Mouse (Mus musculus): ENCODE data around the gene Klhl22. TPM values are rescaled to one million over a fixed set of nuclear protein-coding genes. Genes with fewer than 3 reads are reported as not detected.

Klhl22 gene
- total and polyA plus RNA-seq, 2 experiments from 2014 or later = 80.5 to 176 TPM

DNA sequence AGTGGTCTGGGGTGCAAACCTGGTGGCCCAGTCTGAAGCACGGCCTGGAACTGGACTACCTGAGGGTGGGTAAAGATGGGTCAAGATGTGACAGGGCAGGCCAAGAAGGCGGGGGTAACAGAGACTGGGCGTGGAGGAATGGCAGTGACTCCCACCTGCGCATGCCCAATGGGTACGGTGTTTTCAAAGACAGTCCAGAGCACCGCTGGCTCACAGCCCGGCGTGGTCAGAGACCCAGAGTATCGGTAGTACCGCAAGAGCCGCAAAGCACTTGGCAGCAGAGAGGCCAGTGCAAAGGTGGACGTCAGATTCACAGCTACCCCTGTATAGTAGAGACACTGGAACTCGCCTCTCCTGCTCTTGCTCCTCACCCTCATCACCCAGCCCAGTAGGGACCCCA is 76.1 kb downstream of the Klhl22 start:
- Histone ChIP-seq H3K27me3 (ENCODE audit: insufficient read depth, low read length) (peaks cover 10% of the 10 kb centered on the region; the same call in 1 of the 2 replicates), H3K9me3 (ENCODE audit: low read length) (no peaks in the 10 kb centered on the region), H3K4me3 (ENCODE audit: low read length) (no peak overlapping the region), H3K27ac (no peak overlapping the region), H3K4me1 (ENCODE audit: insufficient read depth, low read length) (peaks cover 9% of the 10 kb centered on the region), H3K9ac (replicated peaks; ENCODE audit: low read length) (no peak overlapping the region), H3K36me3 (ENCODE audit: insufficient read depth, low read length) (no peaks in the 10 kb centered on the region), H3K4me2 (ENCODE audit: low read depth, low read length) (0 out of 2 replicates have a peak overlapping the region, but pooled peaks have one; percentile 85)
- ATAC-seq = no peak
- 56% methylated on average over 13 of the region's 13 CpGs for WGBS
- no peak for TF ChIP-seq CTCF (IDR thresholded peaks at IDR 0.05; ENCODE audit: low read depth)
- DNase-seq (ENCODE audit: low spot score) = peak; percentile 25

DNA sequence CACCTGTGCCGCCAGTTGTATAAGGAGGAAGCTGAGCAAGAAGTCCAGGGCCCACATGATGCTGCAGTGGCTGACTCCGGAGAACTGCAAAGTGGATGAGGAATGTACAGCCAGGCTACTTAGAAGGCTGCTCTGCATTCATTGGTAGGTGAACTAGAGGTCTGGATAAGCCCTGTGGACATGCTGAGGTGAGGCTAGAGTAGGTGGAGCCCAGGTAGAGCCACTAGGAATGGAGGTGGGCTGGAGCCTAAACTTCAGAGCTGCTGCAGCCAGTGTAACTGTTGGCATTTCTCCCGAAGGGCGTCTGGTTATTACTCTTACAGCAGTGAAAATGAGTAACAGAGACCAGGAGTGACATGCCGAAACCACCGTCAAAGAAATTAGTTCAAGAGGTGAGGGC is 78.6 kb downstream of the Klhl22 start, which contains the start of gene Car15:
Gene Car15, minus strand, starts transcription at position 314 of the 400 bp plus-strand sequence.
- H3K27me3 ChIP-seq (ENCODE audit: insufficient read depth, low read length) = peaks cover 4% of the 10 kb centered on the region; the same call in 1 of the 2 replicates
- no peak within 1 kb of the TSS for H3K27ac ChIP-seq

DNA sequence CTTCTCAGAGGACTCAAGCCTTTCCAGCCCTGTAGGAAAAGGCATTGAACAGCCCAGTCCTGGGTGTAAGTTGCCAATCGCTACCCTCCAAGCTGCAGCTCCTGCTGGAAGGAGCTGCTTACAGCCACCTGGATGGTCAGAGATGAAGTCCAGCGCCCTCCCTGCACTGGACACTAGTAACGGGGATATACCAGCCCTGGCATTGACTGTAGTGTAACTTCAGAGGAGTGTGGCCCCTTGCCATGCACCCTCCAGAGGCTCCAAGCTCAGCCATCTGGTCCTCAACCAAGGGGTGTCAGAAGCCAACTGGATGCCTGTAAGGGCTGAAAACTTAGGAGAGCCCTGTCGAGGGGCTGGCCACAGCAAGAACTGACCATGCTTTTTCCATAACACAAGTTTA is 80.6 kb downstream of the Klhl22 start:
- DNase-seq (ENCODE audit: low spot score) = no peak
- H3K4me3 ChIP-seq (ENCODE audit: low read length) = no peak overlapping the region
- H3K9me3 ChIP-seq (ENCODE audit: low read length) = no peaks in the 10 kb centered on the region
- no peak overlapping the region for H3K9ac ChIP-seq (replicated peaks; ENCODE audit: low read length)
- 0 out of 2 replicates have a peak, but pooled peaks cover under 1% of the 10 kb centered on the region for H3K4me1 ChIP-seq (ENCODE audit: insufficient read depth, low read length)
- H3K36me3 ChIP-seq (ENCODE audit: insufficient read depth, low read length) = peaks cover 40% of the 10 kb centered on the region
- WGBS = 78% methylated on average over 4 of the region's 4 CpGs
- H3K27me3 ChIP-seq (ENCODE audit: insufficient read depth, low read length) = peaks cover 4% of the 10 kb centered on the region; the same call in 1 of the 2 replicates
- H3K4me2 ChIP-seq (ENCODE audit: low read depth, low read length) = no peak overlapping the region
- H3K27ac ChIP-seq = no peak overlapping the region
- TF ChIP-seq CTCF (IDR thresholded peaks at IDR 0.05; ENCODE audit: low read depth) = no peak
- no peak for ATAC-seq

More for the DNA sequence above, 78.6 kb downstream of the Klhl22 start, which contains the start of gene Car15:
- no peak for DNase-seq (ENCODE audit: low spot score)
- no peak within 1 kb of the TSS for H3K4me2 ChIP-seq (ENCODE audit: low read depth, low read length)
- H3K36me3 ChIP-seq (ENCODE audit: insufficient read depth, low read length) = peaks cover 23% of the 10 kb centered on the region
- no peaks in the 10 kb centered on the region for H3K9me3 ChIP-seq (ENCODE audit: low read length)
- H3K4me1 ChIP-seq (ENCODE audit: insufficient read depth, low read length) = peaks cover 4% of the 10 kb centered on the region; the same call in 1 of the 2 replicates
- WGBS = 77% methylated on average over 6 of the region's 6 CpGs
- H3K4me3 ChIP-seq (ENCODE audit: low read length) = no peak within 1 kb of the TSS
- H3K9ac ChIP-seq (replicated peaks; ENCODE audit: low read length) = no peak within 1 kb of the TSS
- ATAC-seq = no peak
- TF ChIP-seq CTCF (IDR thresholded peaks at IDR 0.05; ENCODE audit: low read depth) = no peak

DNA sequence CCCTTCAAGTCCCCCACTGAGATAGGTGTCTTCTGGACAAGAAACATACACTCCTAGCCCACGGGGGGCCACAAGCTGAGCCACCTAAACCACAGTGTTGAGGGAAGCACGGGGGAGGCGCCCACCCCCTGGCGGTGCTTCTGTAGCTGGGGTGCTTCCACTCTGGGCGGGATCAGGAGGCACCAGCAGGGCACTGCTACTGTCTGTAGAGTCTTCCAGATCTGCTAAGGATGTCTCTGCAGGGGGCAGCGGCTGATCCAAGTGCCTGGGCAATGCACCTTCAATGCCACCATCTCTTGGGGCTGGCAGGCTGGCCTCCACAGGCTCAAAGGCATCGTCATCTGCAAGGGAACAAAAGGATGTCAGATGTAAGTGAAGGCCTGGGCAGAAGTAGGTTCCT is 83.0 kb downstream of the Klhl22 start:
- 93% methylated on average over 7 of the region's 7 CpGs for WGBS
- ATAC-seq = no peak
- DNase-seq (ENCODE audit: low spot score) = no peak
- Histone ChIP-seq H3K9ac (replicated peaks; ENCODE audit: low read length) (no peak overlapping the region), H3K4me2 (ENCODE audit: low read depth, low read length) (no peak overlapping the region), H3K4me3 (ENCODE audit: low read length) (no peak overlapping the region), H3K36me3 (ENCODE audit: insufficient read depth, low read length) (peaks cover 65% of the 10 kb centered on the region), H3K27ac (no peak overlapping the region), H3K27me3 (ENCODE audit: insufficient read depth, low read length) (no peaks in the 10 kb centered on the region), H3K4me1 (ENCODE audit: insufficient read depth, low read length) (no peaks in the 10 kb centered on the region), H3K9me3 (ENCODE audit: low read length) (no peaks in the 10 kb centered on the region)
- no peak for TF ChIP-seq CTCF (IDR thresholded peaks at IDR 0.05; ENCODE audit: low read depth)

Other genes with a start within 250 kb of the Klhl22 start
- gene Thap7, start 228.5 kb upstream of the Klhl22 start, total RNA-seq (2014; rRNA removed) = 61.0 and 66.8 TPM in 2 replicates
- gene Thap7, start 228.5 kb upstream of the Klhl22 start, polyA plus RNA-seq (2015; fragmentation: Nextera tagmentation; extraction: Ambion mirVana) = 57.5 and 59.5 TPM in 2 replicates
- 2.3 and 2.4 TPM in 2 replicates for gene Lrrc74b, start 198.4 kb upstream of the Klhl22 start, total RNA-seq (2014; rRNA removed)
- gene Lrrc74b, start 198.4 kb upstream of the Klhl22 start, polyA plus RNA-seq (2015; fragmentation: Nextera tagmentation; extraction: Ambion mirVana) = 2.0 and 2.1 TPM in 2 replicates
- 3.4 and 5.1 TPM in 2 replicates for gene P2rx6, start 197.7 kb upstream of the Klhl22 start, total RNA-seq (2014; rRNA removed)
- gene P2rx6, start 197.7 kb upstream of the Klhl22 start, polyA plus RNA-seq (2015; fragmentation: Nextera tagmentation; extraction: Ambion mirVana) = 2.3 and 3.0 TPM in 2 replicates
- 74.6 and 78.7 TPM in 2 replicates for gene Slc7a4, start 176.4 kb upstream of the Klhl22 start, total RNA-seq (2014; rRNA removed)
- 42.5 and 42.8 TPM in 2 replicates for gene Slc7a4, start 176.4 kb upstream of the Klhl22 start, polyA plus RNA-seq (2015; fragmentation: Nextera tagmentation; extraction: Ambion mirVana)
- gene Smpd4, start 140.3 kb upstream of the Klhl22 start, total RNA-seq (2014; rRNA removed) = 62.4 and 67.4 TPM in 2 replicates
- 21.7 and 23.8 TPM in 2 replicates for gene Smpd4, start 140.3 kb upstream of the Klhl22 start, polyA plus RNA-seq (2015; fragmentation: Nextera tagmentation; extraction: Ambion mirVana)
- gene Ccdc74a, start 113.1 kb upstream of the Klhl22 start, total RNA-seq (2014; rRNA removed) = 18.2 and 20.8 TPM in 2 replicates
- 32.8 and 37.6 TPM in 2 replicates for gene Ccdc74a, start 113.1 kb upstream of the Klhl22 start, polyA plus RNA-seq (2015; fragmentation: Nextera tagmentation; extraction: Ambion mirVana)
- 47.5 and 66.1 TPM in 2 replicates for gene Med15, start 26.7 kb upstream of the Klhl22 start, total RNA-seq (2014; rRNA removed)
- gene Med15, start 26.7 kb upstream of the Klhl22 start, polyA plus RNA-seq (2015; fragmentation: Nextera tagmentation; extraction: Ambion mirVana) = 33.8 and 39.2 TPM in 2 replicates
- gene Scarf2, start 37.7 kb downstream of the Klhl22 start, total RNA-seq (2014; rRNA removed) = 15.5 and 15.6 TPM in 2 replicates
- 2.0 and 2.3 TPM in 2 replicates for gene Scarf2, start 37.7 kb downstream of the Klhl22 start, polyA plus RNA-seq (2015; fragmentation: Nextera tagmentation; extraction: Ambion mirVana)
- gene B830017H08Rik, start 73.5 kb downstream of the Klhl22 start, total RNA-seq (2014; rRNA removed) = 6.1 and 9.1 TPM in 2 replicates
- gene B830017H08Rik, start 73.5 kb downstream of the Klhl22 start, polyA plus RNA-seq (2015; fragmentation: Nextera tagmentation; extraction: Ambion mirVana) = 6.3 and 6.4 TPM in 2 replicates
- gene Car15, start 78.7 kb downstream of the Klhl22 start, total RNA-seq (2014; rRNA removed) = 3.3 and 7.0 TPM in 2 replicates
- 1.9 TPM in 2 replicates for gene Car15, start 78.7 kb downstream of the Klhl22 start, polyA plus RNA-seq (2015; fragmentation: Nextera tagmentation; extraction: Ambion mirVana)
- 0.42 and 1.3 TPM in 2 replicates for gene Gm20518, start 132.1 kb downstream of the Klhl22 start, total RNA-seq (2014; rRNA removed)
- 0.11 and 0.20 TPM in 2 replicates for gene Gm20518, start 132.1 kb downstream of the Klhl22 start, polyA plus RNA-seq (2015; fragmentation: Nextera tagmentation; extraction: Ambion mirVana)
- gene Tssk1, start 134.6 kb downstream of the Klhl22 start, total RNA-seq (2014; rRNA removed) = 0.29 TPM in 1 of 2 replicates, not detected in the other
- 0.04 TPM in 1 of 2 replicates, not detected in the other for gene Tssk1, start 134.6 kb downstream of the Klhl22 start, polyA plus RNA-seq (2015; fragmentation: Nextera tagmentation; extraction: Ambion mirVana)
- gene Dgcr2, start 138.9 kb downstream of the Klhl22 start, total RNA-seq (2014; rRNA removed) = 181 and 199 TPM in 2 replicates
- gene Dgcr2, start 138.9 kb downstream of the Klhl22 start, polyA plus RNA-seq (2015; fragmentation: Nextera tagmentation; extraction: Ambion mirVana) = 83.0 and 88.8 TPM in 2 replicates
- gene Tssk2, start 139.0 kb downstream of the Klhl22 start, total RNA-seq (2014; rRNA removed) = not detected in 2 replicates
- gene Tssk2, start 139.0 kb downstream of the Klhl22 start, polyA plus RNA-seq (2015; fragmentation: Nextera tagmentation; extraction: Ambion mirVana) = not detected in 2 replicates
- gene Ess2, start 151.7 kb downstream of the Klhl22 start, total RNA-seq (2014; rRNA removed) = 37.7 and 46.3 TPM in 2 replicates
- gene Ess2, start 151.7 kb downstream of the Klhl22 start, polyA plus RNA-seq (2015; fragmentation: Nextera tagmentation; extraction: Ambion mirVana) = 38.8 and 40.8 TPM in 2 replicates
- gene Gsc2, start 155.4 kb downstream of the Klhl22 start, total RNA-seq (2014; rRNA removed) = 0.21 and 0.61 TPM in 2 replicates
- gene Gsc2, start 155.4 kb downstream of the Klhl22 start, polyA plus RNA-seq (2015; fragmentation: Nextera tagmentation; extraction: Ambion mirVana) = 0.76 and 1.0 TPM in 2 replicates
- 228 and 230 TPM in 2 replicates for gene Slc25a1, start 168.6 kb downstream of the Klhl22 start, total RNA-seq (2014; rRNA removed)
- 150 and 151 TPM in 2 replicates for gene Slc25a1, start 168.6 kb downstream of the Klhl22 start, polyA plus RNA-seq (2015; fragmentation: Nextera tagmentation; extraction: Ambion mirVana)
- not detected in 2 replicates for gene Vpreb2, start 220.8 kb downstream of the Klhl22 start, total RNA-seq (2014; rRNA removed)
- gene Vpreb2, start 220.8 kb downstream of the Klhl22 start, polyA plus RNA-seq (2015; fragmentation: Nextera tagmentation; extraction: Ambion mirVana) = not detected in 2 replicates